Mouse (Mus musculus): ENCODE data around the gene Dcaf7. TPM values are rescaled to one million over a fixed set of nuclear protein-coding genes. Genes with fewer than 3 reads are reported as not detected.
"Not testable (repeated sequence)": the region's sequence is repeated elsewhere in the genome, so short reads cannot be mapped to it uniquely, and the experiment has no call there.

Dcaf7 gene
- polyA plus RNA-seq, 1 experiment from 2014 or later: 62.7 TPM

DNA sequence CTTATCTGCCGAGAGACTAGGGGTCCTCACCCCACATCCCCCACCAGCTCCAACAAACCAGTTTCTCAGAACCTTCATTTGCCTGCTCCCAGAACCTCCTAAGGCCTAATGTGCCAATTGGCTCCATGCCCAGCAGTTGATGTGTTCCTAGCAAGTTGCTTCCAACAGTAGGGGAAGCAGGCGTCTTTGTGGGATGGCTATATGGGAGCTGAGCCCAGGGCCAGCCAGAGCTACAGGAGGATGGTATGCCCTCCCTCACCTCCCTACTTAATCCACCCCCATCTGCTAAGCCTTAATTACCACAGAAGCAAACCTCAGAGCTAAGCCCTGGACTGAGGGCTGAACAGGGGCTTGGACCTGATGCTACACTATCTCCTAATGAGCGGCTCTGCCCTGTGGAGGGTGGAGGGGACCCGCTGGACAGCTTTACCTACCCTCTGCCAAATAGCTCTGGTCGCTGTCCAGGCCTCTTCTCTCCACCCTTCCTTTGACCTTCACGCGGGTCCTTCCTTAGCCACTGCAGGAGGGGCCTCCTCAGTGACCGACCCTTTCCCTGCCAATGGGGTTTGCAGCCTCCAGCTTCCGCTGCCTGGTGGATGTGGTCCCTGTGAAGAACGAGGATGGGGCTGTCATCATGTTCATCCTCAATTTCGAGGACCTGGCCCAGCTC lies 23.0 kb upstream of the Dcaf7 start:
- Histone ChIP-seq H3K4me2 (no peak overlapping the region), H3K9me3 (replicated peaks) (no peaks in the 10 kb centered on the region), H3K27ac (ENCODE audit: poor library complexity, severe bottlenecking) (no peak overlapping the region), H3K36me3 (no peaks in the 10 kb centered on the region), H3K9ac (no peak overlapping the region), H3K4me3 (no peak overlapping the region), H3K27me3 (replicated peaks) (peaks cover 56% of the 10 kb centered on the region), H3K4me1 (replicated peaks) (peaks cover 8% of the 10 kb centered on the region)
- 45% methylated on average over 11 of the region's 11 CpGs for WGBS
- no peak for ATAC-seq (ENCODE audit: insufficient number of reproducible peaks, low FRiP score)

DNA sequence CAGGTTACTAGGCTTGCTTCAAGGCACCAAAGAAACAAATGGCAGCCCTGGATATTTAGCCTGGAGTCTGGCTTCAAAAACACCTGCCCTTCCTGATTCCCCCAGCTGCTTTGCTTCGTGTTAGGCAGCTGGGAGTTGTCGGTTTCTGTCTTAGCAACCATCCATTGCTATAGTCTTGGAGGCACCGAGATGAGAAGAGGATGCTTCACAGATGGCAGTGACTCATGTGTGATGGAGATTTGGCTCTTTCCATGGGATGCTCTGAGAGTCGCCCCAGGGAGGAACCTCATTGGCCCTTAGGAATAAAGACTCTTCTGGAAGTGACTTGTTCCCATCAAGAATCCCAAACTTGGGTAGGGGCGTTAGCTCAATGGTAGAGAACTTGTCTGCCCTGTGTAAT lies 20.2 kb upstream of the Dcaf7 start:
- no peak overlapping the region for H3K4me3 ChIP-seq
- no peak overlapping the region for H3K4me2 ChIP-seq
- H3K4me1 ChIP-seq (replicated peaks): peaks cover 17% of the 10 kb centered on the region
- no peak for ATAC-seq (ENCODE audit: insufficient number of reproducible peaks, low FRiP score)
- no peak overlapping the region for H3K9ac ChIP-seq
- H3K27ac ChIP-seq (ENCODE audit: poor library complexity, severe bottlenecking): no peak overlapping the region
- H3K27me3 ChIP-seq (replicated peaks): peaks cover 57% of the 10 kb centered on the region
- no peaks in the 10 kb centered on the region for H3K36me3 ChIP-seq
- WGBS: 74% methylated on average over 5 of the region's 5 CpGs
- H3K9me3 ChIP-seq (replicated peaks): no peaks in the 10 kb centered on the region

DNA sequence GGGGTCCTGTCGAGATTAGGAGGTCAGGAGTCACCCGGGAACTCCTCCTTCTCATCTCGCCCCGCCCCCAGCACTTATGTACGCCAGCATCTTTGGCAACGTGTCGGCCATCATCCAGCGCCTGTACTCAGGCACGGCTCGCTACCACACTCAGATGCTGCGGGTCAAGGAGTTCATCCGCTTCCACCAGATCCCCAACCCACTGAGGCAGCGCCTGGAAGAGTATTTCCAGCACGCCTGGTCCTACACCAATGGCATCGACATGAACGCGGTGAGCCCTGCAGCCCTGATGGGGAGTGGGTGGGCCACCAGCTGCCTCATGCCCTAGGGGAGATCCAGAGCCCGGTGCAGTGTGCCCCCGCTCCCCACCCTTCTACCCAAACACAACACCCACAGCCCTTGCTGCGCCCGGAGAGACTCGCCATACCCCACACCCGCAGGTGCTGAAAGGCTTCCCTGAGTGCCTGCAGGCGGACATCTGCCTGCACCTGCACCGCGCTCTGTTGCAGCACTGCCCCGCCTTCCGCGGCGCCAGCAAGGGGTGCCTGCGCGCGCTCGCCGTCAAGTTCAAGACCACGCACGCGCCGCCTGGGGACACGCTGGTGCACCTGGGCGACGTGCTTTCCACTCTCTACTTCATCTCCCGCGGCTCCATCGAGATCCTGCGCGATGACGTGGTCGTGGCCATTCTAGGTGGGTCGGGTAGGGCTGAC lies 16.5 kb upstream of the Dcaf7 start:
- Histone ChIP-seq H3K27ac (ENCODE audit: poor library complexity, severe bottlenecking) (no peak overlapping the region), H3K4me1 (replicated peaks) (peaks cover 8% of the 10 kb centered on the region), H3K4me3 (peak overlapping the region; percentile 37), H3K9ac (peak overlapping the region; percentile 31; the same call in 1 of the 2 replicates), H3K27me3 (replicated peaks) (peaks cover 58% of the 10 kb centered on the region), H3K36me3 (no peaks in the 10 kb centered on the region), H3K9me3 (replicated peaks) (no peaks in the 10 kb centered on the region), H3K4me2 (peak overlapping the region; percentile 78)
- WGBS: 2% methylated on average over 50 of the region's 50 CpGs
- ATAC-seq (ENCODE audit: insufficient number of reproducible peaks, low FRiP score): peak; percentile 36; the same call in 1 of the 2 replicates

DNA sequence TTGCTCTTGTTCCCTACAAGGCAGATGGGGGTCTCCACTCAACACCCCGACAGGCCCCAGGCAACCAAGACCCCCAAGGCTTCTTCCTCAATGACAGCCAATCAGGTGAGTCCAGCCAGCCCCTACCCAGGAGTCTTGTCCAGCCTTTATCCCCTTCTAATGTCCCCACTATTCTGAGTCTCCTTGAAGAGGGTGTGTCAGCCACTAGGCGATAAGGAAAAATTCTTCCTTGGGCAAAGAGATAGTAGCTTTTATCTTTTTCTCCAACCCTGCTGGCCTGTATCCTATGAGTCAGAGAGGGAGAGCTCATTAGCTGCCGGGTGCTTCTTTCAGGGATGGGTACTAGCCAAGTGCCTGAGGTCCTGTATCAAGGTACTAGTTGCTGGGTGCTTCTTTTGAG lies 10.9 kb upstream of the Dcaf7 start:
- ATAC-seq (ENCODE audit: insufficient number of reproducible peaks, low FRiP score): no peak
- peaks cover 25% of the 10 kb centered on the region for H3K27me3 ChIP-seq (replicated peaks)
- H3K4me1 ChIP-seq (replicated peaks): no peaks in the 10 kb centered on the region
- no peaks in the 10 kb centered on the region for H3K9me3 ChIP-seq (replicated peaks)
- H3K36me3 ChIP-seq: 0 out of 2 replicates have a peak, but pooled peaks cover 3% of the 10 kb centered on the region
- H3K27ac ChIP-seq (ENCODE audit: poor library complexity, severe bottlenecking): no peak overlapping the region
- WGBS: 45% methylated on average over 3 of the region's 3 CpGs
- H3K4me3 ChIP-seq: no peak overlapping the region
- no peak overlapping the region for H3K9ac ChIP-seq
- H3K4me2 ChIP-seq: no peak overlapping the region

DNA sequence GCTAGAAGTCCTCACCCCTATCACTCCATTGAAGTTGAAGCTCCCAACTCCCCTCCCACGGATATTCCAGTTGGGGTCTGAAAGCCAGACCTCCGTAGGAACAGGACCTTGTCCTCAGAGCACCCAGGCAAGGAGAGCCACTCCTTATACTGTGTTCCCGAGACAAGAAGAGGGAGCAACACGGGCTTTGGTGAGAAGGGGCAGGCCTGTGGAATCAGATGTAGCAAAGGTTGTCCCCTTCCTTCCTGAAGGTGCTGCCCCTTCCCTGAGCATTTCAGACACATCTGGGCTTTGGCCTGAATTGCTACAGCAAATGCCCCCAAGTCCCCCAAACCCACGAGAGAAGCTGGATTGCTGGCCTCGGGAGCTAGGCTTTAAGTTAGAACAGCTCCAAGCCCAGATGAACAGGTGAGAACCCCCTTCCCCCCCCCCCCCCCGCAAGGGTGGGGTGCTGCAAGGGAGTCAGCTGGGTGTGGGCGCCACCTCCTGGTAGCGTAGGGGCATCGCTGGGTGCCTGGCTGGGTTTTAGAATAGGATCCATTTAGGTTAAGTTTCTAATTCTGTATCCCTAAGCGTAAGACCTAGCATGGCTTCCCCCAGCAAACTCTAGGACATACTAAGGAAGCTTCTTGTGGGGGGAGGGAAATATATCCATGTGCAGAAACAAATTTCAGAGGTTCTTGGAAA lies 10.1 kb upstream of the Dcaf7 start:
- Histone ChIP-seq H3K4me3 (no peak overlapping the region), H3K27me3 (replicated peaks) (peaks cover 17% of the 10 kb centered on the region), H3K4me1 (replicated peaks) (no peaks in the 10 kb centered on the region), H3K27ac (ENCODE audit: poor library complexity, severe bottlenecking) (no peak overlapping the region), H3K9me3 (replicated peaks) (no peaks in the 10 kb centered on the region), H3K36me3 (0 out of 2 replicates have a peak, but pooled peaks cover 3% of the 10 kb centered on the region), H3K4me2 (no peak overlapping the region), H3K9ac (no peak overlapping the region)
- WGBS: 29% methylated on average over 11 of the region's 11 CpGs
- no peak for ATAC-seq (ENCODE audit: insufficient number of reproducible peaks, low FRiP score)

DNA sequence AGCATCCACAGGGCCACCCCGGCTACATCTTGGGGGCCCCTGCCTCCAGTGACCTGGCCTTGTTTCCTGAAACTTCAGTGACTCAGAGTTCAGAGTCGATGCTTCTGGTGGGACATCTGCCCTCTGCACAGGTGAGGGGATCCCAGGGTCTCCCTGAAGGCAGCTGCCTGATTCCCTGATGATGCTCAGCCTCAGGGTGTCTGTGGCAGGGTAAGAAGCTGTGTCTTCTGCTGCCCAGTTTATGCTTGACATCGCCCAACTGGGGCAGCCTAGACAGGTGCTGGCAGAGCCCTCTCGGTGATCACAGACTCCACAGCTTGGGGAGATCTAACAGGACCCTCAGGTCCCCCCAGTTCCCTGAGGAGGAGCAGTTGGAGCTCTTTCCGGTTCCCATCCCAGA lies 9.1 kb upstream of the Dcaf7 start:
- Histone ChIP-seq H3K27me3 (replicated peaks) (peaks cover 12% of the 10 kb centered on the region), H3K9me3 (replicated peaks) (no peaks in the 10 kb centered on the region), H3K36me3 (0 out of 2 replicates have a peak, but pooled peaks cover 3% of the 10 kb centered on the region), H3K4me1 (replicated peaks) (no peaks in the 10 kb centered on the region), H3K27ac (ENCODE audit: poor library complexity, severe bottlenecking) (no peak overlapping the region), H3K9ac (no peak overlapping the region), H3K4me2 (no peak overlapping the region), H3K4me3 (no peak overlapping the region)
- ATAC-seq (ENCODE audit: insufficient number of reproducible peaks, low FRiP score): no peak
- 90% methylated on average over 5 of the region's 5 CpGs for WGBS

DNA sequence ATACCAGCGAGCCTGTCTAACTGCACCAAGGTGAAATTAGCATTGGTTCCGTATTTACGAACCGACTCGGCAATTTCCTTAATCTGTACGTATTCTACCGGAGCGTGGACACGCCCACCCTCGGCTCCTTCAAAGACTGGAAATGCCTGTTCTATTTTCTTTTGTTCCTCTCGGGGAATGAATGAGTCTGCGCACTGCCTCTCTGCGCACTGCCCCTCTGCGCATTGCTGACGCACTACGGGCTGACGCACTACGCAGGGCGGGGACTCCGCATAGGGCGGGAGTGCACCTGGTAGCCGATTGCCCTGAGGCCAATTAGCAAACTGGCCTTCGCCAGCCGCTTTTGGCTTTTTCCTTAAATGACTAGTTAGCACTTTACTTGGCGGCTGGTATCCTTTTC lies 4.6 kb upstream of the Dcaf7 start:
- Histone ChIP-seq H3K4me2 (peak overlapping the region; percentile 43), H3K4me3 (peak overlapping the region; percentile 39), H3K9ac (peak overlapping the region; percentile 56; the same call in 1 of the 2 replicates)
- H3K36me3 ChIP-seq; H3K27ac ChIP-seq (ENCODE audit: poor library complexity, severe bottlenecking); ATAC-seq (ENCODE audit: insufficient number of reproducible peaks, low FRiP score); H3K9me3 ChIP-seq (replicated peaks); H3K4me1 ChIP-seq (replicated peaks); H3K27me3 ChIP-seq (replicated peaks): not testable (repeated sequence)
- WGBS: 39% methylated on average over 9 of the region's 25 CpGs

DNA sequence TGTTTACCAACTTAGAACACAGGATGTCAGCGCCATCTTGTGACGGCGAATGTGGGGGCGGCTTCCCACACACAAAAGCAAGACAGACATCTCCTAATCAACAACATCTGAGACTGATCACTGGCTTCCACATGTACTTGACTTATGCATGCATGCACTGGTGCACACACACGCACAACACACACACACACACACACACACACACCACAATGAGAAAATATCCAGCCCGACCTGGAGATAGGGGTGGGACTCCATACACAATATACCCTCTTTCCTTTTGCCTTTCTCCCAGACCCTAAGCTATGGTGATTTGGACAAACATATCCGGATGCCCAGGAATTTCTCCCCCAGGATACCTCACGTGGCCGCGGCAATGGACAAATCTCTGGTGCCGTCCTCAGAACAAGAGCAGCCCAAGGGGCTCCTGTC lies 3.2 kb upstream of the Dcaf7 start:
- H3K4me3 ChIP-seq: peak overlapping the region; percentile 17
- no peaks in the 10 kb centered on the region for H3K27me3 ChIP-seq (replicated peaks)
- no peak for ATAC-seq (ENCODE audit: insufficient number of reproducible peaks, low FRiP score)
- 32% methylated on average over 11 of the region's 11 CpGs for WGBS
- H3K9me3 ChIP-seq (replicated peaks): no peaks in the 10 kb centered on the region
- no peaks in the 10 kb centered on the region for H3K36me3 ChIP-seq
- H3K4me1 ChIP-seq (replicated peaks): peaks cover 12% of the 10 kb centered on the region
- H3K9ac ChIP-seq: peak overlapping the region; percentile 55; the same call in 1 of the 2 replicates
- H3K4me2 ChIP-seq: peak overlapping the region; percentile 42
- H3K27ac ChIP-seq (ENCODE audit: poor library complexity, severe bottlenecking): peak overlapping the region; percentile 38; the same call in 1 of the 2 replicates

DNA sequence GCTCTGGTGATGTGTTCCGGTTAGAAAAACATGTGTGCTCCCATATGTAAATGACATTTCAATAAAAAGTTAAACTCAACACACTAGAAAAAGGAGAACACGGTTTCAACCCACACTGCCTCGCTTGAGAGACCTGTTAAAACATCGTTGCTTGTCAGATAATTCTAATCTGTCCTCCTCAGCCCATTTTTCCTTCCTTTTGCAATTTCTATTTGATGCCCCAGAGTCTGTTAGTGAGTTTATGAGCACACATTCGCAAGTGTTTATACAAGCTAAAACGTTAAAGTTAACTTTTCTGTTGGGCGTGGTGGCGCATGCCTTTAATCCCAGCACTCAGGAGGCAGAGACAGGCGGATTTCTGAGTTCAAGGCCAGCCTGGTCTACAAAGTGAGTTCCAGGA lies 1.7 kb upstream of the Dcaf7 start:
- 81% methylated on average over 9 of the region's 9 CpGs for WGBS

DNA sequence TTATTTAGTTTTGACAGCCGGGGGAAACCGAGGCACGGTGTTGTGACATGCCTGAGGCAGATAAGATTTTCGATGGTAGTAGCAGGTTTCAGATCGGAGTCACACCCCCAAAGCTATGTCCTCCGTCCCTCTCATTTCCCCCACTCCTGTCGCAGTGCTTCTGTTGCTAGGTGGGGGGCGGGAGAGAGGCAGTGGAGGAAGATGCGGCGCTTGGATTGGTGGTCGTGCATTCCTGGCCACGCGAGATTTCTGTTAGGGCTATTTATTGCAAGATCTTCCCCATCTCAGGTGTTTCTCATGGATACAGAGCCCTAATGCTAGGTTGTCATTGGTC lies 713 bp downstream of the Dcaf7 start:
- 0% methylated on average over 13 of the region's 13 CpGs for WGBS
- peak overlapping the region; percentile 99 for H3K4me3 ChIP-seq
- peak overlapping the region; percentile 92 for H3K27ac ChIP-seq (ENCODE audit: poor library complexity, severe bottlenecking)
- H3K9me3 ChIP-seq (replicated peaks): no peaks in the 10 kb centered on the region
- H3K9ac ChIP-seq: peak overlapping the region; percentile 96
- peak overlapping the region; percentile 98 for H3K4me2 ChIP-seq
- H3K36me3 ChIP-seq: peaks cover 3% of the 10 kb centered on the region; the same call in 1 of the 2 replicates
- ATAC-seq (ENCODE audit: insufficient number of reproducible peaks, low FRiP score): peak; percentile 9; the same call in 1 of the 2 replicates
- H3K27me3 ChIP-seq (replicated peaks): no peaks in the 10 kb centered on the region
- peaks cover 15% of the 10 kb centered on the region for H3K4me1 ChIP-seq (replicated peaks)

More for the DNA sequence above, 1.7 kb upstream of the Dcaf7 start:
- Histone ChIP-seq H3K4me2 (no peak overlapping the region), H3K27ac (ENCODE audit: poor library complexity, severe bottlenecking) (no peak overlapping the region), H3K9me3 (replicated peaks) (no peaks in the 10 kb centered on the region), H3K9ac (no peak overlapping the region), H3K4me1 (replicated peaks) (peaks cover 15% of the 10 kb centered on the region), H3K36me3 (peaks cover 3% of the 10 kb centered on the region; the same call in 1 of the 2 replicates), H3K4me3 (no peak overlapping the region), H3K27me3 (replicated peaks) (no peaks in the 10 kb centered on the region)
- no peak for ATAC-seq (ENCODE audit: insufficient number of reproducible peaks, low FRiP score)

DNA sequence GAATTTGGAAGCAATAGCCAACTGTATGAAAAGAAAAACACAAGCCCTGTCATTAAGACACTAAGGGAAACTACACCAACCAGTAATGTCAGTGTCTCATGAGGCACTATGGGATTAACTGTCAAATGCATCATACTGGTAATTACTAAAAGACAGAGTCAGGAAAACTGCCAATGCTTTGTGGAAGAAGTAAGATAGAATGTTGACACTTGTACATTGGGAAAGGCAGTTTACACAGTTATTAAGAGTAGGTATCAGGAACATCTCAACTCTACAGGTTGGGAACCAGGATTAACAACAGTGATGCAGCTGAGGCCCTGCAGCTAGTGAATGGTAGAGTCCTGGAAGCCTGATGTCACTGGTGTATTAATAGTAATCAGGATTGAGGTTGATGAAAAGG lies 7.7 kb downstream of the Dcaf7 start:
- Histone ChIP-seq H3K27me3 (replicated peaks) (no peaks in the 10 kb centered on the region), H3K4me2 (no peak overlapping the region), H3K36me3 (peaks cover 30% of the 10 kb centered on the region), H3K4me1 (replicated peaks) (peaks cover 5% of the 10 kb centered on the region; the same call in 1 of the 2 replicates), H3K4me3 (no peak overlapping the region), H3K9ac (no peak overlapping the region), H3K27ac (ENCODE audit: poor library complexity, severe bottlenecking) (no peak overlapping the region), H3K9me3 (replicated peaks) (no peaks in the 10 kb centered on the region)
- ATAC-seq (ENCODE audit: insufficient number of reproducible peaks, low FRiP score): no peak
